Mouse (Mus musculus): ENCODE measurements at regions not wholly inside any gene's neighbourhood (a gene's known extent, or its start where the extent isn't known, plus 50 kb on each side); places are given as distances from the start of the nearest gene placed in this dataset.

DNA sequence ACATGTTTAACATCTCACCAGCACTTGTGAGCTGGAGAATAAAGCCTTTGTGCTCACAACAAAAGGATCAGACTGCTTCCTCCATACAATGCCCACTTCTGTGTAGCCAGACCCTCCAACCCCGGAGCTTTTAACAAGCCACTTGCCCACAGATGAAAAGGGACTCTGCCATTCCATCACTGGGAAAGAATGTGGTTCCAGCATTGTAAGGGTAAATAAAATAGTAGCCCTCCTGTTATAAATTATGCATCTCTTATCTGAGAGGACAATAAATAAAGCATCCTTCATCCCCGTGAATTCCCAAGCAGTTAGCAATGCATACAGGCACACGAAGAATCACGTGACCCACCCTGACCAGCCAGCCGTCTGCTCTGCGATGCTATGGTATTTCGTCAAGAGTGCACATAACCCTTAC, 247.7 kb upstream of the Id4 start:
- no peak overlapping the region for H3K4me3 ChIP-seq (ENCODE audit: low read depth, low read length)
- no peaks in the 10 kb centered on the region for H3K36me3 ChIP-seq (ENCODE audit: control insufficient read depth, insufficient read depth, low read length)
- peak; percentile 92 for ATAC-seq (ENCODE audit: low FRiP score)
- H3K27ac ChIP-seq (ENCODE audit: low read depth, low read length), result peak overlapping the region; percentile 1; the same call in 1 of the 2 replicates
- peak overlapping the region; percentile 15; the same call in 1 of the 2 replicates for H3K4me2 ChIP-seq
- H3K4me1 ChIP-seq (ENCODE audit: control insufficient read depth, insufficient read depth, low read length), result peaks cover 3% of the 10 kb centered on the region; the same call in 1 of the 2 replicates
- H3K27me3 ChIP-seq (ENCODE audit: control insufficient read depth, insufficient read depth, low read length), result no peaks in the 10 kb centered on the region
- no peak overlapping the region for H3K9ac ChIP-seq (ENCODE audit: low read length)
- H3K9me3 ChIP-seq (ENCODE audit: control insufficient read depth, low read length), result no peaks in the 10 kb centered on the region
- WGBS, result 48% methylated on average over 7 of the region's 7 CpGs
- DNase-seq (ENCODE audit: low spot score, missing footprints), result peak; percentile 92

GRCm38 (mm10) chr13:48015296-48015695, 245.7 kb upstream of the Id4 start:
- WGBS, result 82% methylated on average over 4 of the region's 4 CpGs
- H3K9me3 ChIP-seq (ENCODE audit: control insufficient read depth, low read length), result no peaks in the 10 kb centered on the region
- H3K27ac ChIP-seq (ENCODE audit: low read depth, low read length), result no peak overlapping the region
- no peak overlapping the region for H3K4me3 ChIP-seq (ENCODE audit: low read depth, low read length)
- ATAC-seq (ENCODE audit: low FRiP score), result no peak
- no peaks in the 10 kb centered on the region for H3K36me3 ChIP-seq (ENCODE audit: control insufficient read depth, insufficient read depth, low read length)
- no peak overlapping the region for H3K9ac ChIP-seq (ENCODE audit: low read length)
- DNase-seq (ENCODE audit: low spot score, missing footprints), result peak; percentile 77
- no peak overlapping the region for H3K4me2 ChIP-seq
- peaks cover 3% of the 10 kb centered on the region; the same call in 1 of the 2 replicates for H3K4me1 ChIP-seq (ENCODE audit: control insufficient read depth, insufficient read depth, low read length)
- H3K27me3 ChIP-seq (ENCODE audit: control insufficient read depth, insufficient read depth, low read length), result no peaks in the 10 kb centered on the region

GRCm38 (mm10) chr13:48016051-48016450, 245.0 kb upstream of the Id4 start:
- no peak for ATAC-seq (ENCODE audit: low FRiP score)
- DNase-seq (ENCODE audit: low spot score, missing footprints), result peak; percentile 75
- no peaks in the 10 kb centered on the region for H3K27me3 ChIP-seq (ENCODE audit: control insufficient read depth, insufficient read depth, low read length)
- H3K36me3 ChIP-seq (ENCODE audit: control insufficient read depth, insufficient read depth, low read length), result no peaks in the 10 kb centered on the region
- no peak overlapping the region for H3K9ac ChIP-seq (ENCODE audit: low read length)
- H3K9me3 ChIP-seq (ENCODE audit: control insufficient read depth, low read length), result no peaks in the 10 kb centered on the region
- H3K4me1 ChIP-seq (ENCODE audit: control insufficient read depth, insufficient read depth, low read length), result peaks cover 3% of the 10 kb centered on the region; the same call in 1 of the 2 replicates
- WGBS, result 82% methylated on average over 3 of the region's 3 CpGs
- no peak overlapping the region for H3K4me2 ChIP-seq
- no peak overlapping the region for H3K27ac ChIP-seq (ENCODE audit: low read depth, low read length)
- no peak overlapping the region for H3K4me3 ChIP-seq (ENCODE audit: low read depth, low read length)

- peak; percentile 56 for DNase-seq (ENCODE audit: low spot score, missing footprints)
- Histone ChIP-seq H3K36me3 (ENCODE audit: control insufficient read depth, insufficient read depth, low read length) (no peaks in the 10 kb centered on the region), H3K9ac (ENCODE audit: low read length) (no peak overlapping the region), H3K4me3 (ENCODE audit: low read depth, low read length) (no peak overlapping the region), H3K9me3 (ENCODE audit: control insufficient read depth, low read length) (no peaks in the 10 kb centered on the region), H3K27ac (ENCODE audit: low read depth, low read length) (no peak overlapping the region), H3K4me2 (no peak overlapping the region), H3K4me1 (ENCODE audit: control insufficient read depth, insufficient read depth, low read length) (peaks cover 3% of the 10 kb centered on the region; the same call in 1 of the 2 replicates), H3K27me3 (ENCODE audit: control insufficient read depth, insufficient read depth, low read length) (no peaks in the 10 kb centered on the region)
- ATAC-seq (ENCODE audit: low FRiP score), result no peak
- 91% methylated on average over 6 of the region's 6 CpGs for WGBS
These were observed 244.4 kb upstream of the Id4 start for GRCm38 (mm10) chr13:48016606-48017005.

DNA sequence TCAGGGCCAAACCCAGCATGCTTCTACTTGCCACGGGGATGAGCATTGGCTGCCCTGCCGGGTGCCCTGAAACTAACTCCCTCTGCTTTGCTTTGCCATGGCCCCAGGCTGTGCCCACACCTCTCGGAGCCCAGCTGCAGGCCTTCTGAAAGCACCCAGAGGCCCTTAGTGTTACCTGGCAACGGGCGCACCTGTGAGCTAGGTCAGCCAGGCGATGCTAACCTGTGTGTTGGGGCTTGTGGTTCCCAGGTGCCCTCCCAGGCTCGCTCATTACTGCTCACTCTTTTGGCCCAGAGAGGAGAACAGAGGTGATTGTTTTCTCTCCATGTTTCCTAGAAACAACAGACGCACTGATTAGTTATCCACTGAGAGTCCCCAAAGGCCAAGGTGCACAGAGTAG, 243.4 kb upstream of the Id4 start:
- no peak overlapping the region for H3K9ac ChIP-seq (ENCODE audit: low read length)
- no peak overlapping the region for H3K4me2 ChIP-seq
- no peak for ATAC-seq (ENCODE audit: low FRiP score)
- no peak overlapping the region for H3K27ac ChIP-seq (ENCODE audit: low read depth, low read length)
- H3K4me3 ChIP-seq (ENCODE audit: low read depth, low read length), result no peak overlapping the region
- no peaks in the 10 kb centered on the region for H3K27me3 ChIP-seq (ENCODE audit: control insufficient read depth, insufficient read depth, low read length)
- H3K9me3 ChIP-seq (ENCODE audit: control insufficient read depth, low read length), result no peaks in the 10 kb centered on the region
- WGBS, result 80% methylated on average over 8 of the region's 8 CpGs
- peaks cover 3% of the 10 kb centered on the region; the same call in 1 of the 2 replicates for H3K4me1 ChIP-seq (ENCODE audit: control insufficient read depth, insufficient read depth, low read length)
- DNase-seq (ENCODE audit: low spot score, missing footprints), result peak; percentile 73
- no peaks in the 10 kb centered on the region for H3K36me3 ChIP-seq (ENCODE audit: control insufficient read depth, insufficient read depth, low read length)

GRCm38 (mm10) chr13:48018606-48019005, 242.4 kb upstream of the Id4 start:
- H3K9ac ChIP-seq (ENCODE audit: low read length), result no peak overlapping the region
- no peaks in the 10 kb centered on the region for H3K36me3 ChIP-seq (ENCODE audit: control insufficient read depth, insufficient read depth, low read length)
- DNase-seq (ENCODE audit: low spot score, missing footprints) (peak; percentile 78), ATAC-seq (ENCODE audit: low FRiP score) (no peak)
- H3K9me3 ChIP-seq (ENCODE audit: control insufficient read depth, low read length), result no peaks in the 10 kb centered on the region
- WGBS, result 75% methylated on average over 5 of the region's 5 CpGs
- no peaks in the 10 kb centered on the region; the same call in 1 of the 2 replicates for H3K4me1 ChIP-seq (ENCODE audit: control insufficient read depth, insufficient read depth, low read length)
- no peak overlapping the region for H3K4me2 ChIP-seq
- H3K27me3 ChIP-seq (ENCODE audit: control insufficient read depth, insufficient read depth, low read length), result no peaks in the 10 kb centered on the region
- no peak overlapping the region for H3K4me3 ChIP-seq (ENCODE audit: low read depth, low read length)
- no peak overlapping the region for H3K27ac ChIP-seq (ENCODE audit: low read depth, low read length)

- Histone ChIP-seq H3K9me3 (ENCODE audit: control insufficient read depth, low read length) (no peaks in the 10 kb centered on the region), H3K4me3 (ENCODE audit: low read depth, low read length) (no peak overlapping the region), H3K4me1 (ENCODE audit: control insufficient read depth, insufficient read depth, low read length) (no peaks in the 10 kb centered on the region), H3K27ac (ENCODE audit: low read depth, low read length) (no peak overlapping the region), H3K4me2 (no peak overlapping the region), H3K9ac (ENCODE audit: low read length) (no peak overlapping the region), H3K27me3 (ENCODE audit: control insufficient read depth, insufficient read depth, low read length) (no peaks in the 10 kb centered on the region), H3K36me3 (ENCODE audit: control insufficient read depth, insufficient read depth, low read length) (no peaks in the 10 kb centered on the region)
- ATAC-seq (ENCODE audit: low FRiP score) (no peak), DNase-seq (ENCODE audit: low spot score, missing footprints) (peak; percentile 35)
- WGBS, result 56% methylated on average over 7 of the region's 7 CpGs
These were observed 237.9 kb upstream of the Id4 start for GRCm38 (mm10) chr13:48022958-48023615.

DNA sequence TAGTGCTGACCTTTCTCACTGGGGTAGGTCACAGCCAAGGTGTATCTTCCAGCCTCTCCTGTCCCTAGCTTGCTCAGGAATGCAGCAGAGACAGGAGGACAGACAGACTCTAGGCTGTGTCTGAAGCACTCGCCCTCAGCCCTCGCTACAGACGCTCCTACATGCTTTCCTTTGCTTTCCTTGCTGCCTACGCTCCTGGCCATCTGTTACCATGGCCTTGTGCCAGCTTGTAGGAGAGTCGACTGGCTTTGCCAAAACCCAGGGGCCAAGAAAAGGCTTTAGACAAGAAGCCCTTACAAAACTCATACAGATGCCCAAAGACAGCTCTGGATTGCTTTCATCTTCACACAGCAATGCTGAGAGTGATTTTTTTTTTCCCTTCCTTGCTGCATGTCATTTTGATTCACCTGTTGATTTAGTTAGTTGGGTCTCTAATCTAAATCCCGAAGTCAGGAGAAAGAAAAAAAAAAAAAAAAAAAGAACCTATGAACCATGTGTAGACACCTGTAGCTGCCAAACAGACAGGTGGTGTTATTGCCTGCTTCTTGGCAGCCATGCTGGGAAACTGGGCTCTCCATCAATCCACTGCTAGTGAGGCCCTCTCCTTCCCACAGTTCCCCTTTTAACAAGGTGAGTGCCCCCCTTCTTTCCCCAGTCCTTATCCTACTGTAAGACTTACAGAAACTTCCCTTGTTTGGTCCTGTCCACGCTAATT, 233.1 kb upstream of the Id4 start:
- DNase-seq (ENCODE audit: low spot score, missing footprints) (peak; percentile 71), ATAC-seq (ENCODE audit: low FRiP score) (no peak)
- no peak overlapping the region for H3K27ac ChIP-seq (ENCODE audit: low read depth, low read length)
- H3K4me1 ChIP-seq (ENCODE audit: control insufficient read depth, insufficient read depth, low read length), result no peaks in the 10 kb centered on the region
- WGBS, result 87% methylated on average over 7 of the region's 7 CpGs
- H3K27me3 ChIP-seq (ENCODE audit: control insufficient read depth, insufficient read depth, low read length), result no peaks in the 10 kb centered on the region
- no peak overlapping the region for H3K4me2 ChIP-seq
- H3K9me3 ChIP-seq (ENCODE audit: control insufficient read depth, low read length), result no peaks in the 10 kb centered on the region
- no peak overlapping the region for H3K9ac ChIP-seq (ENCODE audit: low read length)
- no peaks in the 10 kb centered on the region for H3K36me3 ChIP-seq (ENCODE audit: control insufficient read depth, insufficient read depth, low read length)
- no peak overlapping the region for H3K4me3 ChIP-seq (ENCODE audit: low read depth, low read length)

GRCm38 (mm10) chr13:48031491-48031890, 229.5 kb upstream of the Id4 start:
- no peak overlapping the region for H3K27ac ChIP-seq (ENCODE audit: low read depth, low read length)
- H3K27me3 ChIP-seq (ENCODE audit: control insufficient read depth, insufficient read depth, low read length), result no peaks in the 10 kb centered on the region
- DNase-seq (ENCODE audit: low spot score, missing footprints) (no peak), ATAC-seq (ENCODE audit: low FRiP score) (no peak)
- no peak overlapping the region for H3K4me2 ChIP-seq
- H3K4me3 ChIP-seq (ENCODE audit: low read depth, low read length), result no peak overlapping the region
- H3K9ac ChIP-seq (ENCODE audit: low read length), result no peak overlapping the region
- H3K9me3 ChIP-seq (ENCODE audit: control insufficient read depth, low read length), result no peaks in the 10 kb centered on the region
- no peaks in the 10 kb centered on the region for H3K4me1 ChIP-seq (ENCODE audit: control insufficient read depth, insufficient read depth, low read length)
- no peaks in the 10 kb centered on the region for H3K36me3 ChIP-seq (ENCODE audit: control insufficient read depth, insufficient read depth, low read length)
- WGBS, result 84% methylated on average over 8 of the region's 8 CpGs

Data from midbrain, embryonic 11.5 days (tissue).